ENCODE assay signal across 10 mouse cellular contexts in genomic region chr17:34090923-34091322, GRCm38 (mm10). TPM values are rescaled to one million over a fixed set of nuclear protein-coding genes. Genes with fewer than 3 reads are reported as not detected.
A peak's percentile ranks its signal among the peaks of the same experiment; 100 is the strongest.
DNase-seq lines count a peak whose midpoint lies in the region; ATAC-seq and TF ChIP-seq lines count a peak whose summit lies in the region.
"Had no signal": no experiment of that assay in that cellular context is flagged by ENCODE, and none has a peak within 500 bp of the region (broad histone marks: within the 10 kb centered on the region; RNA-seq: fewer than 3 reads in every experiment).

No protein-coding gene starts in this region.

- intact Hi-C loops in gastrocnemius, postnatal 36 days (cut with DNase I) = no loop called here

- WGBS in hindbrain, embryonic 11.5 days = 49% methylated on average over 7 of the region's 7 CpGs
- 53% methylated on average over 7 of the region's 7 CpGs for WGBS in hindbrain, embryonic 16.5 days
- WGBS in small intestine, adult 2 months = 59% methylated on average over 7 of the region's 7 CpGs

- no peaks in the 10 kb centered on the region for H3K4me1 ChIP-seq in hindbrain, embryonic 11.5 days (replicated peaks; ENCODE audit: control insufficient read depth, insufficient read depth, low read length)
- no peaks in the 10 kb centered on the region for H3K4me1 ChIP-seq in hindbrain, embryonic 16.5 days (ENCODE audit: control insufficient read depth, insufficient read depth, low read depth, low read length)
- peaks cover 19% of the 10 kb centered on the region for H3K4me1 ChIP-seq in bone marrow macrophage, adult 2 months (ENCODE audit: control insufficient read depth, insufficient read depth, low read length)
- H3K4me1 ChIP-seq in small intestine, adult 2 months (ENCODE audit: control insufficient read depth, insufficient read depth, insufficient read length, low read length) = peaks cover 3% of the 10 kb centered on the region; the same call in 1 of the 2 replicates
- H3K4me1 ChIP-seq: limb, embryonic 15.5 days had no signal

- H3K27me3 ChIP-seq in hindbrain, embryonic 11.5 days (ENCODE audit: control insufficient read depth, insufficient read depth, low read length) = no peaks in the 10 kb centered on the region
- no peaks in the 10 kb centered on the region for H3K27me3 ChIP-seq in hindbrain, embryonic 16.5 days (replicated peaks; ENCODE audit: control insufficient read depth, insufficient read depth, low read length)
- H3K27me3 ChIP-seq in small intestine, adult 2 months (ENCODE audit: control insufficient read depth, insufficient read depth, low read length) = no peaks in the 10 kb centered on the region
- H3K27me3 ChIP-seq: limb, embryonic 15.5 days had no signal

- TF ChIP-seq CTCF in bone marrow macrophage, adult 2 months (IDR thresholded peaks at IDR 0.05; ENCODE audit: low read depth, low read length) = peak; percentile 59; the same call in 1 of the 2 replicates
- TF ChIP-seq CTCF in small intestine, adult 2 months (IDR thresholded peaks at IDR 0.05; ENCODE audit: extremely low read depth, insufficient read length, insufficient replicate concordance, low read depth, low read length) = peak; percentile 32; the same call in 1 of the 2 replicates

- ATAC-seq in hindbrain, embryonic 11.5 days (ENCODE audit: low FRiP score) = no peak
- no peak for ATAC-seq in hindbrain, embryonic 16.5 days
- ATAC-seq in activated CD4-positive, CD25-positive, alpha-beta regulatory T cell, adult 4 months = no peak

- no peak overlapping the region for H3K27ac ChIP-seq in hindbrain, embryonic 11.5 days (ENCODE audit: low read depth, low read length)
- no peak overlapping the region for H3K27ac ChIP-seq in hindbrain, embryonic 16.5 days (ENCODE audit: low read depth, low read length)
- H3K27ac ChIP-seq in bone marrow macrophage, adult 2 months (ENCODE audit: insufficient read depth, low read depth, low read length) = no peak overlapping the region
- H3K27ac ChIP-seq in small intestine, adult 2 months (ENCODE audit: insufficient read depth, low read depth, low read length) = no peak overlapping the region
- H3K27ac ChIP-seq: heart, embryonic 15.5 days; limb, embryonic 15.5 days had no signal

- no peaks in the 10 kb centered on the region for H3K36me3 ChIP-seq in hindbrain, embryonic 11.5 days (ENCODE audit: control insufficient read depth, insufficient read depth, low read length)
- no peaks in the 10 kb centered on the region for H3K36me3 ChIP-seq in hindbrain, embryonic 16.5 days (ENCODE audit: control insufficient read depth, insufficient read depth, low read length)
- H3K36me3 ChIP-seq in small intestine, adult 2 months (ENCODE audit: control insufficient read depth, insufficient read depth, low read length) = no peaks in the 10 kb centered on the region
- H3K36me3 ChIP-seq: heart, embryonic 15.5 days; limb, embryonic 15.5 days had no signal

- H3K4me2 ChIP-seq in hindbrain, embryonic 11.5 days (replicated peaks; ENCODE audit: low read depth, low read length) = no peak overlapping the region
- no peak overlapping the region for H3K4me2 ChIP-seq in hindbrain, embryonic 16.5 days (ENCODE audit: low read length)
- H3K4me2 ChIP-seq: heart, embryonic 15.5 days; limb, embryonic 15.5 days had no signal

- no peak for TF ChIP-seq POLR2A in bone marrow macrophage, adult 2 months (IDR thresholded peaks at IDR 0.05; ENCODE audit: borderline replicate concordance, low read depth, low read length)
- TF ChIP-seq POLR2A in small intestine, adult 2 months (IDR thresholded peaks at IDR 0.05; ENCODE audit: low read depth, low read length) = no peak

- DNase-seq in hindbrain, embryonic 11.5 days (ENCODE audit: low spot score) = peak; percentile 52
- peak; percentile 58 to 72 for DNase-seq in CD8-positive naive resting alpha-beta T cell, adult 2 months (ENCODE audit: low read depth in 2 of 2, low spot score in 2 of 2)
- no peak for DNase-seq in gastrocnemius, postnatal 36 days
- no peak for DNase-seq in heart, adult 18-20 months

- no peak overlapping the region for H3K4me3 ChIP-seq in hindbrain, embryonic 11.5 days (ENCODE audit: low read depth, low read length)
- no peak overlapping the region for H3K4me3 ChIP-seq in hindbrain, embryonic 16.5 days (ENCODE audit: low read length)
- no peak overlapping the region for H3K4me3 ChIP-seq in bone marrow macrophage, adult 2 months (ENCODE audit: insufficient read depth, low read length)
- H3K4me3 ChIP-seq in small intestine, adult 2 months (ENCODE audit: low read depth, low read length) = no peak overlapping the region
- H3K4me3 ChIP-seq: heart, embryonic 15.5 days; limb, embryonic 15.5 days had no signal

- no peak overlapping the region; the same call in 1 of the 2 replicates for H3K9ac ChIP-seq in hindbrain, embryonic 11.5 days (ENCODE audit: low read depth, low read length)
- no peak overlapping the region for H3K9ac ChIP-seq in hindbrain, embryonic 16.5 days (ENCODE audit: low read depth, low read length)
- H3K9ac ChIP-seq: heart, embryonic 15.5 days; limb, embryonic 15.5 days had no signal

- H3K9me3 ChIP-seq in hindbrain, embryonic 11.5 days (ENCODE audit: control insufficient read depth, low read length) = no peaks in the 10 kb centered on the region
- H3K9me3 ChIP-seq in hindbrain, embryonic 16.5 days (ENCODE audit: control insufficient read depth, low read length) = no peaks in the 10 kb centered on the region
- H3K9me3 ChIP-seq: heart, embryonic 15.5 days; limb, embryonic 15.5 days had no signal

RNA-seq across cellular contexts. Expression of gene H2-Oa, which starts 1.2 kb away (rescaled TPM):
- 0.26 and 0.32 TPM in 2 replicates for polyA plus RNA-seq in hindbrain, embryonic 11.5 days (2014; fragmentation: Nextera tagmentation; extraction: Ambion mirVana)
- 0.14 TPM in 1 of 2 replicates, not detected in the other for polyA plus RNA-seq in hindbrain, embryonic 16.5 days (2015; fragmentation: Nextera tagmentation; extraction: Ambion mirVana)
- polyA plus RNA-seq in bone marrow macrophage, adult 2 months (2012; ENCODE audit: insufficient read depth, insufficient read length, missing spikeins) = 0.88 TPM in 1 of 2 replicates, not detected in the other
- 7.2 and 16.6 TPM in 2 replicates for polyA plus RNA-seq in small intestine, adult 2 months (2012; rRNA removed)
- not detected for total RNA-seq in gastrocnemius, postnatal 36 days (2021)
- polyA plus RNA-seq in activated CD4-positive, CD25-positive, alpha-beta regulatory T cell, adult 4 months (2017; shearing (Covaris generic)) = 10 to 100 TPM; 42.9 to 45.4 TPM
- total RNA-seq in heart, adult 18-20 months (2021) = 1 to 10 TPM in 1 of 2 experiments, not detected in 1; 1.6 TPM

RNA-seq across cellular contexts. Expression of gene H2-DMa, which starts 28.4 kb away (rescaled TPM):
- polyA plus RNA-seq in hindbrain, embryonic 11.5 days (2014; fragmentation: Nextera tagmentation; extraction: Ambion mirVana) = 8.6 and 13.8 TPM in 2 replicates
- 20.5 and 20.9 TPM in 2 replicates for polyA plus RNA-seq in hindbrain, embryonic 16.5 days (2015; fragmentation: Nextera tagmentation; extraction: Ambion mirVana)
- polyA plus RNA-seq in bone marrow macrophage, adult 2 months (2012; ENCODE audit: insufficient read depth, insufficient read length, missing spikeins) = 206 and 214 TPM in 2 replicates
- polyA plus RNA-seq in small intestine, adult 2 months (2012; rRNA removed) = 35.4 and 169 TPM in 2 replicates
- 1 to 10 TPM; 3.6 to 4.9 TPM for total RNA-seq in gastrocnemius, postnatal 36 days (2021)
- 100 to 1,000 TPM; 152 to 211 TPM for polyA plus RNA-seq in activated CD4-positive, CD25-positive, alpha-beta regulatory T cell, adult 4 months (2017; shearing (Covaris generic))
- total RNA-seq in heart, adult 18-20 months (2021) = 1 to 10 TPM; 5.9 to 7.2 TPM

RNA-seq across cellular contexts. Expression of gene Brd2, which starts 31.5 kb away (rescaled TPM):
- polyA plus RNA-seq in hindbrain, embryonic 11.5 days (2014; fragmentation: Nextera tagmentation; extraction: Ambion mirVana) = 113 and 159 TPM in 2 replicates
- 98.5 and 123 TPM in 2 replicates for polyA plus RNA-seq in hindbrain, embryonic 16.5 days (2015; fragmentation: Nextera tagmentation; extraction: Ambion mirVana)
- polyA plus RNA-seq in bone marrow macrophage, adult 2 months (2012; ENCODE audit: insufficient read depth, insufficient read length, missing spikeins) = 156 and 185 TPM in 2 replicates
- 41.2 and 73.1 TPM in 2 replicates for polyA plus RNA-seq in small intestine, adult 2 months (2012; rRNA removed)
- total RNA-seq in gastrocnemius, postnatal 36 days (2021) = 10 to 100 TPM; 63.2 to 74.1 TPM
- 100 to 1,000 TPM in 1 of 2 experiments, 10 to 100 TPM in 1; 99.8 to 116 TPM for polyA plus RNA-seq in activated CD4-positive, CD25-positive, alpha-beta regulatory T cell, adult 4 months (2017; shearing (Covaris generic))
- 10 to 100 TPM; 64.5 to 79.0 TPM for total RNA-seq in heart, adult 18-20 months (2021)

RNA-seq across cellular contexts. Expression of gene Col11a2, which starts 51.7 kb away (rescaled TPM):
- 0.91 and 1.4 TPM in 2 replicates for polyA plus RNA-seq in hindbrain, embryonic 11.5 days (2014; fragmentation: Nextera tagmentation; extraction: Ambion mirVana)
- polyA plus RNA-seq in hindbrain, embryonic 16.5 days (2015; fragmentation: Nextera tagmentation; extraction: Ambion mirVana) = 4.7 and 6.7 TPM in 2 replicates
- 0.51 and 0.61 TPM in 2 replicates for polyA plus RNA-seq in bone marrow macrophage, adult 2 months (2012; ENCODE audit: insufficient read depth, insufficient read length, missing spikeins)
- 0.90 and 2.4 TPM in 2 replicates for polyA plus RNA-seq in small intestine, adult 2 months (2012; rRNA removed)
- 1 to 10 TPM; 9.3 to 9.6 TPM for total RNA-seq in gastrocnemius, postnatal 36 days (2021)
- polyA plus RNA-seq in activated CD4-positive, CD25-positive, alpha-beta regulatory T cell, adult 4 months (2017; shearing (Covaris generic)) = under 1 TPM; 0.07 to 0.20 TPM
- 1 to 10 TPM in 1 of 2 experiments, under 1 TPM in 1; 0.55 to 1.7 TPM for total RNA-seq in heart, adult 18-20 months (2021)

RNA-seq across cellular contexts. Expression of gene H2-DMb2, which starts 52.2 kb away (rescaled TPM):
- polyA plus RNA-seq in hindbrain, embryonic 11.5 days (2014; fragmentation: Nextera tagmentation; extraction: Ambion mirVana) = not detected in 2 replicates
- 0.25 and 0.28 TPM in 2 replicates for polyA plus RNA-seq in hindbrain, embryonic 16.5 days (2015; fragmentation: Nextera tagmentation; extraction: Ambion mirVana)
- 3.0 and 4.9 TPM in 2 replicates for polyA plus RNA-seq in bone marrow macrophage, adult 2 months (2012; ENCODE audit: insufficient read depth, insufficient read length, missing spikeins)
- polyA plus RNA-seq in small intestine, adult 2 months (2012; rRNA removed) = 12.7 and 25.4 TPM in 2 replicates
- under 1 TPM; 0.35 to 0.48 TPM for total RNA-seq in gastrocnemius, postnatal 36 days (2021)
- polyA plus RNA-seq in activated CD4-positive, CD25-positive, alpha-beta regulatory T cell, adult 4 months (2017; shearing (Covaris generic)) = 10 to 100 TPM in 1 of 2 experiments, 1 to 10 TPM in 1; 4.8 to 19.7 TPM
- 1 to 10 TPM; 2.0 to 7.5 TPM for total RNA-seq in heart, adult 18-20 months (2021)

Comparison
In these comparisons a context has a peak if more than half of its experiments do, and no peak if none do; other contexts are left out.
1. DNase-seq: peak in hindbrain, embryonic 11.5 days (single experiment) and CD8-positive naive resting alpha-beta T cell, adult 2 months (2 of 2); none in gastrocnemius, postnatal 36 days (0 of 2) and heart, adult 18-20 months (0 of 2).